Mouse (Mus musculus) central nervous system, embryonic 11.5 days (tissue): ENCODE data around the gene Esp36. TPM values are rescaled to one million over a fixed set of nuclear protein-coding genes. Genes with fewer than 3 reads are reported as not detected.

Source experiments
- polyA plus RNA-seq: library from polyadenylated mRNA; depleted of rRNA; stranded (reverse); fragments of >200 nt; gene quantifications from 2 replicates; pipeline ENCODE4 v1.2.3, GENCODE M21; 2012; rRNA removed

Esp36 gene
- not detected in 2 replicates for polyA plus RNA-seq

DNA sequence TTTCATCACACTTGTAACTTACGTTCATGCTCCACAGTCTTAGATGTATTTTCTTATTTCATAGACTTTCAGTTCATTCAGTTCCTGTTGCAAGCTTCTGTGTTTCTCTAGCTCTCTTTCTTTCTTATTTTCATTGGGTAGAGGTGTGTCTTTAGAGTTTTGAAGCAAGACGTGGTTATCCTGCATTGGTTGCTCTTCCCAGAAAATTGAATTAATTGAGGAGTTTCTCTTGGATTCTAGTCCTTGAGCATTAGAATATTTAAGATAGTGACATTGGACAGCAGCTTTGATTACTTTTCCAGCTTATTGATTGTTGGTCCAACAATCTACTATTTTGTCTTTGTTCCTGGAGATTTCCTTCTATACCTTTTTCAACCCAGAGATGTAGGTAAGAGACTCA lies at the start of gene Esp36:
TSS of gene Esp36 (minus strand) at position 101 of the 400 bp plus-strand sequence.

Other genes starting within 250 kb of the Esp36 start
- gene Olfr134, start 248.8 kb downstream of the Esp36 start, polyA plus RNA-seq, result not detected in 2 replicates
- gene Olfr135, start 215.8 kb downstream of the Esp36 start, polyA plus RNA-seq, result not detected in 2 replicates
- not detected in 2 replicates for gene Olfr138, start 159.2 kb downstream of the Esp36 start, polyA plus RNA-seq
- not detected in 2 replicates for gene Olfr137, start 112.6 kb downstream of the Esp36 start, polyA plus RNA-seq
- not detected in 2 replicates for gene Olfr136, start 90.4 kb downstream of the Esp36 start, polyA plus RNA-seq
- gene Esp34, start 134.0 kb upstream of the Esp36 start, polyA plus RNA-seq, result not detected in 2 replicates
- gene Esp31, start 219.3 kb upstream of the Esp36 start, polyA plus RNA-seq, result not detected in 2 replicates